Mouse (Mus musculus) myocyte (in vitro differentiated cells): ENCODE results near the gene Ovca2. TPM values are rescaled to one million over a fixed set of nuclear protein-coding genes. Genes with fewer than 3 reads are reported as not detected.
A peak's percentile ranks its signal among the peaks of the same experiment; 100 is the strongest.
"Not testable (repeated sequence)": the region's sequence is repeated elsewhere in the genome, so short reads cannot be mapped to it uniquely, and the experiment has no call there.

Experiments
- H3K27me3 ChIP-seq: one replicate; pipeline ENCODE4 v1.6.1; 2011; ENCODE audit not compliant: control insufficient read depth, insufficient read depth, insufficient read length
- H3K36me3 ChIP-seq: one replicate; pipeline ENCODE4 v1.6.1; 2011; ENCODE audit not compliant: control insufficient read depth, insufficient read depth
- H3K4me2 ChIP-seq: one replicate; pipeline ENCODE4 v1.6.1; 2011; ENCODE audit warnings: low read depth, control low read depth
- H3K4me3 ChIP-seq: one replicate; pipeline ENCODE4 v1.5.1; 2011; ENCODE audit warnings: mild to moderate bottlenecking, control low read depth, moderate library complexity
- H3K79me2 ChIP-seq: one replicate; pipeline ENCODE4 v1.6.1; 2011; ENCODE audit not compliant: control insufficient read depth, insufficient read depth
- H3ac ChIP-seq: one replicate; pipeline ENCODE4 v1.6.1; 2011; ENCODE audit not compliant: control insufficient read depth, insufficient read length
- CEBPB ChIP-seq: IDR thresholded peaks from 2 replicates; pipeline ENCODE4 v1.6.1; 2011; ENCODE audit warnings: mild to moderate bottlenecking, moderate library complexity; ENCODE audit not compliant: poor library complexity, insufficient read depth, severe bottlenecking
- E2F4 ChIP-seq: IDR thresholded peaks from one replicate; pipeline ENCODE4 v1.6.1; 2011; ENCODE audit warnings: mild to moderate bottlenecking, control low read depth, moderate library complexity; ENCODE audit not compliant: insufficient read depth
- MAX ChIP-seq: IDR thresholded peaks from one replicate; pipeline ENCODE4 v1.6.1; 2011; ENCODE audit warnings: low read depth, mild to moderate bottlenecking, control low read depth
- MYOD1 ChIP-seq, 3 experiments: IDR thresholded peaks; one replicate each; pipeline ENCODE4 v1.6.1; 2011; ENCODE audit warnings: control low read depth in 2 of 3, low read depth in 2 of 3, mild to moderate bottlenecking in 2 of 3, moderate library complexity in 1 of 3; ENCODE audit not compliant: insufficient read length in 2 of 3, control insufficient read depth in 1 of 3
- MYOG ChIP-seq, 3 experiments: IDR thresholded peaks; one replicate each; pipeline ENCODE4 v1.6.1; 2011; ENCODE audit warnings: control low read depth in 2 of 3, low read depth in 2 of 3, mild to moderate bottlenecking in 2 of 3; ENCODE audit not compliant: insufficient read length in 2 of 3, control insufficient read depth in 1 of 3, insufficient read depth in 1 of 3
- POLR2A ChIP-seq: IDR thresholded peaks from one replicate; pipeline ENCODE4 v1.6.1; 2011; ENCODE audit warnings: low read depth, mild to moderate bottlenecking, control low read depth, moderate library complexity; ENCODE audit not compliant: insufficient read length
- POLR2AphosphoS2 ChIP-seq: IDR thresholded peaks from one replicate; pipeline ENCODE4 v1.6.1; 2011; ENCODE audit warnings: low read depth, control low read depth; ENCODE audit not compliant: insufficient read length
- REST ChIP-seq: IDR thresholded peaks from one replicate; pipeline ENCODE4 v1.6.1; 2011; ENCODE audit warnings: mild to moderate bottlenecking, control low read depth, moderate library complexity; ENCODE audit not compliant: insufficient read depth, insufficient read length
- SRF ChIP-seq: IDR thresholded peaks from one replicate; pipeline ENCODE4 v1.6.1; 2011; ENCODE audit warnings: low read depth; ENCODE audit not compliant: control insufficient read depth, insufficient read length
- TCF12 ChIP-seq: IDR thresholded peaks from one replicate; pipeline ENCODE4 v1.6.1; 2011; ENCODE audit warnings: mild to moderate bottlenecking, control low read depth; ENCODE audit not compliant: poor library complexity, insufficient read depth, severe bottlenecking
- TCF3 ChIP-seq: IDR thresholded peaks from one replicate; pipeline ENCODE4 v1.6.1; 2011; ENCODE audit warnings: low read depth, control low read depth; ENCODE audit not compliant: insufficient read length
- USF1 ChIP-seq: IDR thresholded peaks from one replicate; pipeline ENCODE4 v1.6.1; 2011; ENCODE audit warnings: low read depth, mild to moderate bottlenecking, control low read depth, moderate library complexity
- polyA plus RNA-seq: library from polyadenylated mRNA; unstranded; fragments of >200 nt; fragmentation: generic; extraction: Trizol; gene quantifications from one replicate; pipeline ENCODE4 v1.2.1, GENCODE M21; 2012; ENCODE audit warnings: missing spikeins

The Ovca2 gene
- polyA plus RNA-seq, 1 experiment: 12.2 TPM

GRCm38 (mm10) chr11:75184573-75184972 is 5.9 kb upstream of the Ovca2 start:
- Histone ChIP-seq H3K4me3 (no peak overlapping the region), H3K79me2 (peaks cover 12% of the 10 kb centered on the region), H3ac (no peak overlapping the region), H3K36me3 (peaks cover 8% of the 10 kb centered on the region), H3K27me3 (no peaks in the 10 kb centered on the region), H3K4me2 (no peak overlapping the region)
- no peak for TF ChIP-seq REST

GRCm38 (mm10) chr11:75183917-75184570 is 5.4 kb upstream of the Ovca2 start:
- TF ChIP-seq SRF (no peak), USF1 (no peak), MAX (no peak), TCF3 (no peak), POLR2AphosphoS2 (no peak), MYOD1 (IDR thresholded peaks at IDR 0.05; ENCODE audit: control insufficient read depth in 1 of 3, insufficient read length in 2 of 3, low read depth in 2 of 3) (no peak), CEBPB (no peak), POLR2A (no peak), REST (no peak), TCF12 (no peak), E2F4 (no peak), MYOG (IDR thresholded peaks at IDR 0.05; ENCODE audit: control insufficient read depth in 1 of 3, insufficient read depth in 1 of 3, insufficient read length in 2 of 3, low read depth in 2 of 3) (no peak)
- Histone ChIP-seq H3K27me3 (no peaks in the 10 kb centered on the region), H3K4me2 (no peak overlapping the region), H3K36me3 (peaks cover 8% of the 10 kb centered on the region), H3ac (no peak overlapping the region), H3K4me3 (no peak overlapping the region), H3K79me2 (peaks cover 7% of the 10 kb centered on the region)

- peaks cover 13% of the 10 kb centered on the region for H3K79me2 ChIP-seq
- H3K4me3 ChIP-seq: peak overlapping the region; percentile 87
- H3ac ChIP-seq: peak overlapping the region; percentile 15
- TF ChIP-seq SRF: no peak
- TF ChIP-seq TCF12: no peak
- TF ChIP-seq MYOG (IDR thresholded peaks at IDR 0.05; ENCODE audit: control insufficient read depth in 1 of 3, insufficient read depth in 1 of 3, insufficient read length in 2 of 3, low read depth in 2 of 3): no peak
- TF ChIP-seq TCF3: no peak
- no peak for TF ChIP-seq MAX
- TF ChIP-seq REST: no peak
- TF ChIP-seq CEBPB: no peak
- TF ChIP-seq USF1: no peak
- no peak for TF ChIP-seq POLR2A
- peak overlapping the region; percentile 97 for H3K4me2 ChIP-seq
- H3K36me3 ChIP-seq: peaks cover 8% of the 10 kb centered on the region
- H3K27me3 ChIP-seq: no peaks in the 10 kb centered on the region
These were observed 624 bp downstream of the Ovca2 start for GRCm38 (mm10) chr11:75178011-75178410.

- H3ac ChIP-seq, H3K4me3 ChIP-seq, H3K36me3 ChIP-seq, H3K4me2 ChIP-seq, H3K27me3 ChIP-seq: not testable (repeated sequence)
- H3K79me2 ChIP-seq: peaks cover 13% of the 10 kb centered on the region
These were observed 4.1 kb downstream of the Ovca2 start for GRCm38 (mm10) chr11:75174574-75174973.

GRCm38 (mm10) chr11:75173799-75174165 is 4.9 kb downstream of the Ovca2 start:
- Histone ChIP-seq H3K27me3 (no peaks in the 10 kb centered on the region), H3K36me3 (no peaks in the 10 kb centered on the region), H3ac (no peak overlapping the region), H3K4me2 (peak overlapping the region; percentile 72), H3K79me2 (peaks cover 13% of the 10 kb centered on the region), H3K4me3 (peak overlapping the region; percentile 31)
- no peak for TF ChIP-seq POLR2AphosphoS2
- TF ChIP-seq POLR2A: peak; percentile 4

- Histone ChIP-seq H3ac (no peak overlapping the region), H3K27me3 (no peaks in the 10 kb centered on the region), H3K36me3 (no peaks in the 10 kb centered on the region), H3K79me2 (peaks cover 11% of the 10 kb centered on the region), H3K4me3 (peak overlapping the region; percentile 31), H3K4me2 (peak overlapping the region; percentile 72)
- TF ChIP-seq USF1 (no peak), POLR2AphosphoS2 (no peak), CEBPB (no peak), MAX (no peak), TCF3 (no peak), MYOG (IDR thresholded peaks at IDR 0.05; ENCODE audit: control insufficient read depth in 1 of 3, insufficient read depth in 1 of 3, insufficient read length in 2 of 3, low read depth in 2 of 3) (peak in 2 of 3 experiments; percentile 21 to 30), TCF12 (no peak), MYOD1 (IDR thresholded peaks at IDR 0.05; ENCODE audit: control insufficient read depth in 1 of 3, insufficient read length in 2 of 3, low read depth in 2 of 3) (peak in 1 of 3 experiments; percentile 35), POLR2A (peak; percentile 11), E2F4 (no peak), REST (peak; percentile 92), SRF (no peak)
These were observed 5.4 kb downstream of the Ovca2 start for GRCm38 (mm10) chr11:75173095-75173798.
